Mouse (Mus musculus) frontal cortex, postnatal 14 days (tissue): ENCODE measurements around the gene Sash1.

Experiments used
- DNase-seq, 2 experiments: peaks; one replicate each; pipeline ENCODE4 v3.0.0; 2022; ENCODE audit warnings: low spot score in 2 of 2

Sash1 gene

GRCm38 (mm10) chr10:8898831-8899511 is 13.1 kb upstream of the Sash1 start:
- no peak for DNase-seq

- DNase-seq, result no peak
These were observed 12.4 kb upstream of the Sash1 start for GRCm38 (mm10) chr10:8898099-8898777.

GRCm38 (mm10) chr10:8894965-8895515 is 9.2 kb upstream of the Sash1 start:
- DNase-seq, result no peak

- DNase-seq, result no peak
These were observed 4.6 kb upstream of the Sash1 start for GRCm38 (mm10) chr10:8890511-8890910.

GRCm38 (mm10) chr10:8889341-8889740 is 3.5 kb upstream of the Sash1 start:
- no peak for DNase-seq

GRCm38 (mm10) chr10:8886528-8886854 is 621 bp upstream of the Sash1 start:
- no peak for DNase-seq

- DNase-seq, result no peak
These were observed 669 bp downstream of the Sash1 start for GRCm38 (mm10) chr10:8885201-8885600.

GRCm38 (mm10) chr10:8884565-8884964 is 1.3 kb downstream of the Sash1 start:
- no peak for DNase-seq

- DNase-seq, result no peak
These were observed 2.2 kb downstream of the Sash1 start for GRCm38 (mm10) chr10:8883686-8884085.

GRCm38 (mm10) chr10:8881736-8882135 is 4.1 kb downstream of the Sash1 start:
- no peak for DNase-seq

- DNase-seq, result no peak
These were observed 4.8 kb downstream of the Sash1 start for GRCm38 (mm10) chr10:8880950-8881675.

- no peak for DNase-seq
These were observed 7.0 kb downstream of the Sash1 start for GRCm38 (mm10) chr10:8878824-8879223.

- DNase-seq, result no peak
These were observed 7.5 kb downstream of the Sash1 start for GRCm38 (mm10) chr10:8878381-8878780.

- DNase-seq, result no peak
These were observed 12.1 kb downstream of the Sash1 start for GRCm38 (mm10) chr10:8873631-8874370.

GRCm38 (mm10) chr10:8872788-8873187 is 13.1 kb downstream of the Sash1 start:
- DNase-seq, result no peak

- no peak for DNase-seq
These were observed 13.9 kb downstream of the Sash1 start for GRCm38 (mm10) chr10:8871935-8872334.

- DNase-seq, result no peak
These were observed 15.5 kb downstream of the Sash1 start for GRCm38 (mm10) chr10:8870368-8870767.

- DNase-seq, result no peak
These were observed 19.7 kb downstream of the Sash1 start for GRCm38 (mm10) chr10:8866062-8866642.

GRCm38 (mm10) chr10:8860655-8861054 is 25.2 kb downstream of the Sash1 start:
- DNase-seq, result no peak

- DNase-seq, result no peak
These were observed 27.2 kb downstream of the Sash1 start for GRCm38 (mm10) chr10:8858718-8859117.

GRCm38 (mm10) chr10:8856942-8857341 is 28.9 kb downstream of the Sash1 start:
- no peak for DNase-seq

GRCm38 (mm10) chr10:8853326-8853725 is 32.5 kb downstream of the Sash1 start:
- DNase-seq, result no peak
